Mouse (Mus musculus) neural tube, embryonic 15.5 days (tissue): ENCODE results near the gene Ptgdr2. TPM values are rescaled to one million over a fixed set of nuclear protein-coding genes. Genes with fewer than 3 reads are reported as not detected.

Experiments used
- ATAC-seq: fragments of 200-750 bp; cut with Nextera tagmentation; 2 replicates; pipeline ENCODE4 v1.8.0; 2017; ENCODE audit warnings: mild to moderate bottlenecking, moderate TSS enrichment, moderate library complexity; ENCODE audit not compliant: low FRiP score
- H3K27ac ChIP-seq: fragments of 300-500 bp; sonication (generic); replicated peaks from 2 replicates; pipeline ENCODE4 v1.5.1; 2015; ENCODE audit warnings: mild to moderate bottlenecking, inconsistent platforms
- H3K27me3 ChIP-seq: fragments of 300-500 bp; sonication (generic); replicated peaks from 2 replicates; pipeline ENCODE4 v1.6.1; 2015; ENCODE audit warnings: inconsistent platforms
- H3K36me3 ChIP-seq: fragments of 300-500 bp; sonication (generic); 2 replicates; pipeline ENCODE4 v1.6.1; 2015; ENCODE audit warnings: inconsistent platforms
- H3K4me1 ChIP-seq: fragments of 300-500 bp; sonication (generic); 2 replicates; pipeline ENCODE4 v1.6.1; 2015; ENCODE audit warnings: inconsistent platforms
- H3K4me2 ChIP-seq: fragments of 300-500 bp; sonication (generic); 2 replicates; pipeline ENCODE4 v1.6.1; 2015; ENCODE audit warnings: inconsistent platforms, mild to moderate bottlenecking, moderate library complexity
- H3K4me3 ChIP-seq: fragments of 300-500 bp; sonication (generic); replicated peaks from 2 replicates; pipeline ENCODE4 v1.5.1; 2015; ENCODE audit warnings: mild to moderate bottlenecking, inconsistent platforms
- H3K9ac ChIP-seq: fragments of 300-500 bp; sonication (generic); replicated peaks from 2 replicates; pipeline ENCODE4 v1.6.1; 2015; ENCODE audit warnings: mild to moderate bottlenecking, inconsistent platforms
- H3K9me3 ChIP-seq: fragments of 300-500 bp; sonication (generic); replicated peaks from 2 replicates; pipeline ENCODE4 v1.6.1; 2016; ENCODE audit warnings: inconsistent platforms
- WGBS: fragments of 180-500 bp; shearing (Covaris S2); methylation state at CpG from one replicate; pipeline ENCODE4 v1.1.7; 2015; ENCODE audit warnings: mixed read lengths; 5-methylcytosine and 5-hydroxymethylcytosine counted together
- polyA plus RNA-seq: library from polyadenylated mRNA; unstranded; fragments of >200 nt; fragmentation: Nextera tagmentation; extraction: Ambion mirVana; gene quantifications from 2 replicates; pipeline ENCODE4 v1.2.1, GENCODE M21; 2015

Ptgdr2 gene
- polyA plus RNA-seq, 1 experiment from 2014 or later: not detected

DNA sequence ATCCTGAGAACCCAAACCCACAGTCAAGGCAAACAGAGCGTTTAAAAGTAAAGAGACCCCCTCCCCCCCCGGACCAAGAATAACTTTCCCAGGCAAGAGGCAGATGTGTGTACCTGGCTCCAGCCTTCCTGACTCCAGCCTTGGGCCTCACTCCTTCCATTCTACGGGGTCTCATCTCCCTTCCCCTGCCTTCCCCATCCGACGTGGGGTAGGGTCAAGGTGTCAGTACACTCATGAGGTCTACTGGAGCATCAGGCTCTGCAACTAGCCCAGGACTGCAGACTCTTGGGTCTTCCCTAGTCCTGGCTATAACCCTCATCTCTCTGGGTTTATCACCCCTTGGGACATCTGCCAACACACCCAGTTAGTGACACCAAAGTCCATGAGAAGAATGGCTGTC is 43.2 kb downstream of the Ptgdr2 start:
- H3K27ac ChIP-seq: no peak overlapping the region
- H3K4me1 ChIP-seq: peaks cover 6% of the 10 kb centered on the region
- 96% methylated on average over 5 of the region's 5 CpGs for WGBS
- ATAC-seq: no peak
- no peaks in the 10 kb centered on the region for H3K36me3 ChIP-seq
- no peak overlapping the region for H3K9ac ChIP-seq
- no peaks in the 10 kb centered on the region for H3K9me3 ChIP-seq
- no peaks in the 10 kb centered on the region for H3K27me3 ChIP-seq
- H3K4me2 ChIP-seq: no peak overlapping the region
- H3K4me3 ChIP-seq: no peak overlapping the region

DNA sequence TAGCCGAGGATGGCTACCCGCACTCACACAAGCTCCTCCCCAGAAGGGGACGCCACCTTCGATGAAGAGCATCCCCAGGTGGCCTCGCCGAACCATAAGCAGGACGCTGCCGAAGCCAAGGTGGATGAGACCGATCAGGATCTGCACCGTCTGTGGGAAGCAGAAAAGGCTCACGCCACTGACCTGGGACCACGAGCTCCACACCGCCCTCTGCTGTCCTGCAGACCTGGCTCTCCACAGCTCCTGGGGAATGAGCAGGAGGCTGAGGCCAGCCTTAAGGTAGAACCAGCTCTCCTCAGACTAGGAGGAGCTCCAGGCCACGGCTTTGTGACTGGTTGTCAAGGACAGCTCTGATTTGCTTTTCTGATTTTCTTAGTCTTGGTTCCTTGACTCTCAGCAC is 46.2 kb downstream of the Ptgdr2 start:
- H3K4me2 ChIP-seq: 0 out of 2 replicates have a peak overlapping the region, but pooled peaks have one; percentile 26
- no peak overlapping the region for H3K9ac ChIP-seq
- 31% methylated on average over 14 of the region's 14 CpGs for WGBS
- H3K4me1 ChIP-seq: peaks cover 6% of the 10 kb centered on the region
- no peaks in the 10 kb centered on the region for H3K27me3 ChIP-seq
- H3K4me3 ChIP-seq: no peak overlapping the region
- H3K36me3 ChIP-seq: no peaks in the 10 kb centered on the region
- H3K9me3 ChIP-seq: no peaks in the 10 kb centered on the region
- ATAC-seq: no peak
- H3K27ac ChIP-seq: no peak overlapping the region

DNA sequence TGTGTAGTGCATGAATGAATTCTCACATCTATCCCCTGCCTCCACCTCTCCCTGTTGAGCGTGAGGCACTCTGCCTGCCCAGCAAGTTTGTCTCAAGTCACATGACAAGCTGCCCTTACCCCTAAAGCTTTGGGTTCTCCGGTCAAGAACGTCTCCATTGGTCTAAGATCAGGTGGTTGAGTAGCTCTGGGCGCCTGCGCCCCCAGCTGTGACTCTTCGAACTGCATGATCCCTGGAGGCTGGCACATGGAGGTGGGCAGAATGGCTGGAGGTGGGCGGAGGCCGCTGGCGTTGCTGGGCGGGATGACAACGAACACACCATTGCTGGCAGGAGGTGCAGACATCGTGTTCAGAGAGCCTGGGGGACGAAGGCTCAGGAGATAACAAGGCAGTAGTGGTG is 47.6 kb downstream of the Ptgdr2 start:
- H3K9ac ChIP-seq: no peak overlapping the region
- H3K4me2 ChIP-seq: no peak overlapping the region
- no peak overlapping the region for H3K27ac ChIP-seq
- H3K36me3 ChIP-seq: no peaks in the 10 kb centered on the region
- H3K9me3 ChIP-seq: no peaks in the 10 kb centered on the region
- H3K27me3 ChIP-seq: no peaks in the 10 kb centered on the region
- 82% methylated on average over 13 of the region's 13 CpGs for WGBS
- no peak overlapping the region for H3K4me3 ChIP-seq
- no peak for ATAC-seq
- H3K4me1 ChIP-seq: peaks cover 2% of the 10 kb centered on the region

DNA sequence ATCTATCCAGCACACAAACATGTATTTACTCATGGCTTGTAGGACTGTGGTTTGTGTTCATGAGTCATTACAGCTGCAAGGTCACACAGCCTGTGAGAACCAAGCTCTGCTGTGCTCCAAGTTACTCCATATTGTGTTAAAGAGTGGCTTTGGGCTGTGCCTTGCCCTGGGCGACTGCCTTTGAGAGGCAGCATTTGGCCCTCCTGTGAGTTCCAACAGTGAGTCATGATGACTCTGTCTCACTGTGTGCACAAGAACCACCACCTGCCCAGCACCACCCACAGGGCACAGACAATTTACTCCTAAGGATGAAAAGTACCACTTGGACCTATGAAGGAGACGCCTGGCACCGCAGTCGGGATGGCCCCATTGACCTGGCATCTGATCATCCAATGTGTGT is 48.9 kb downstream of the Ptgdr2 start:
- H3K4me3 ChIP-seq: no peak overlapping the region
- no peak overlapping the region for H3K9ac ChIP-seq
- no peak overlapping the region for H3K4me2 ChIP-seq
- H3K4me1 ChIP-seq: no peaks in the 10 kb centered on the region
- H3K27ac ChIP-seq: no peak overlapping the region
- H3K27me3 ChIP-seq: no peaks in the 10 kb centered on the region
- 94% methylated on average over 4 of the region's 4 CpGs for WGBS
- H3K36me3 ChIP-seq: no peaks in the 10 kb centered on the region
- no peaks in the 10 kb centered on the region for H3K9me3 ChIP-seq
- no peak for ATAC-seq

DNA sequence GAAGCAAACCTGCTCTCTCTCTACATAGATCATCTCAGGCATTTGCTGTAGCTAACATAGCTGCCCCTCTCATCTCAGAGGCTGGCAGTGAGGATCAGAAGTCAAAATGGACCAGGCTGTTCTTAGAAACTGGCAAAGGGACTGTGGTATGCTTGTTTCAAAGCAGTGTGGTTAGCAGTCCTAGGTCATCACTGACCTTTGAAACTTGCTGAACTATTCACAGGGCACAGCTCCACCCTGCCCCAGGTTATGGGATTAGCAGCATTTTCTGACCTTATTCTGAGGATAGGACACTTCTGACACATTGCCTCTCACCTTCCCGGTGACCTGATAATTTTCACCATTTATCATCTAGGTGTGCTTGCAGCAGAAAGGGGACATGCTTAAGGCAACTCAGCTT is 51.6 kb downstream of the Ptgdr2 start:
- WGBS: 100% methylated on average over 1 of the region's 1 CpGs
- no peaks in the 10 kb centered on the region for H3K9me3 ChIP-seq

DNA sequence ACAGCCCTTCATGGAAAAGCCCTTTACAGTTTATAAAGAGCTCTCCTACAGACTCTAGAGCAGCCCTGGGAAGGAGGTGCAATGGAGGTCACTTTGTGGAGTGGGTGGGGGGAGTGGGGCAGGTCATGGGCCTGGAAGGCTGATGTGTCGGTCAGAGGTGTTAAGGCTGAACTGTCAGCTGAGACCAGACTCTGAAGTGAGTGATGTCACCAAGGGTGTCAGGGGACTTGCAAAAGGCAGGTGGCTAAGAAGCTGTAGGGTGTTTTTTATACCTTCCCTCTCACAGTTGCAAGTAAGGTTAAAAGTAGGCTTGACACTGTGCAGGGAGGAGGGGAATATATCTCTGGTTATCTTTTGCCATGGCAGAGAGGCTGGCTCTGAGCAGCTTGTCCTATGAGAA is 53.8 kb downstream of the Ptgdr2 start:
- H3K27me3 ChIP-seq: no peaks in the 10 kb centered on the region
- 55% methylated on average over 1 of the region's 1 CpGs for WGBS

More for the DNA sequence above, 51.6 kb downstream of the Ptgdr2 start:
- no peak overlapping the region for H3K4me3 ChIP-seq
- no peak overlapping the region for H3K4me2 ChIP-seq
- no peak overlapping the region for H3K9ac ChIP-seq
- H3K36me3 ChIP-seq: no peaks in the 10 kb centered on the region
- H3K4me1 ChIP-seq: no peaks in the 10 kb centered on the region
- H3K27ac ChIP-seq: no peak overlapping the region
- H3K27me3 ChIP-seq: no peaks in the 10 kb centered on the region
- no peak for ATAC-seq

DNA sequence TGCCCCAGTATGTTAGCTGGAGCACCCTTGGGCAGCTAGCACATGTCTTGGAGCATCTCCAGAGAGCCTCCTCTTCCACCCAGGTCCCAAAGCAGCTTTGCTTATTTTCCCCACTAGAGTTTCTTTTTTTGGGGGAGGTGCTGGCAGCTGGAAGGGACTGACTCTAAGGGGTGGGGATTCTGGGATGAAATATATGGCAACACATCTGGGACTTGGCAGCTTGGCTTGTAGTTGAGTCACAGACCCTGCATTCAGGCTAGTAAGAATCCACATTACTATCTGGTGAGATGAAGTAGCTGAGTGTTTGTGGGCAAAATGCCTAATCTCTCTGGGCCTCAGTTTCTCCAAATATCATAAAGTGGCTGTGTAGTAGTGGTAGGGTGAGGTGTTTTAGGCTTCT is 55.0 kb downstream of the Ptgdr2 start:
- Histone ChIP-seq H3K36me3 (no peaks in the 10 kb centered on the region), H3K27ac (no peak overlapping the region), H3K9ac (no peak overlapping the region), H3K4me3 (no peak overlapping the region), H3K4me1 (no peaks in the 10 kb centered on the region), H3K27me3 (no peaks in the 10 kb centered on the region), H3K4me2 (no peak overlapping the region), H3K9me3 (no peaks in the 10 kb centered on the region)
- ATAC-seq: no peak

More for the DNA sequence above, 53.8 kb downstream of the Ptgdr2 start:
- ATAC-seq: no peak
- Histone ChIP-seq H3K36me3 (no peaks in the 10 kb centered on the region), H3K9ac (no peak overlapping the region), H3K4me2 (no peak overlapping the region), H3K9me3 (no peaks in the 10 kb centered on the region), H3K27ac (no peak overlapping the region), H3K4me3 (no peak overlapping the region), H3K4me1 (no peaks in the 10 kb centered on the region)

Other genes with a start within 250 kb of the Ptgdr2 start
- gene Vps37c, start 248.4 kb upstream of the Ptgdr2 start, polyA plus RNA-seq: 28.7 and 30.3 TPM in 2 replicates
- gene Cd5, start 198.2 kb upstream of the Ptgdr2 start, polyA plus RNA-seq: 0.08 and 1.3 TPM in 2 replicates
- 0.74 TPM in 1 of 2 replicates, not detected in the other for gene Cd6, start 107.1 kb upstream of the Ptgdr2 start, polyA plus RNA-seq
- 0.27 and 0.55 TPM in 2 replicates for gene Slc15a3, start 97.4 kb upstream of the Ptgdr2 start, polyA plus RNA-seq
- gene Tmem132a, start 67.2 kb upstream of the Ptgdr2 start, polyA plus RNA-seq: 141 and 167 TPM in 2 replicates
- 44.5 and 53.6 TPM in 2 replicates for gene Tmem109, start 55.2 kb upstream of the Ptgdr2 start, polyA plus RNA-seq
- gene Prpf19, start 41.9 kb upstream of the Ptgdr2 start, polyA plus RNA-seq: 41.6 and 42.7 TPM in 2 replicates
- 0.18 and 0.44 TPM in 2 replicates for gene Zp1, start 16.5 kb upstream of the Ptgdr2 start, polyA plus RNA-seq
- 12.7 and 16.9 TPM in 2 replicates for gene Ccdc86, start 12.1 kb downstream of the Ptgdr2 start, polyA plus RNA-seq
- 1.0 TPM in 1 of 2 replicates, not detected in the other for gene Ms4a10, start 37.5 kb downstream of the Ptgdr2 start, polyA plus RNA-seq
- gene Ms4a15, start 56.1 kb downstream of the Ptgdr2 start, polyA plus RNA-seq: not detected in 2 replicates
- gene Ms4a18, start 80.9 kb downstream of the Ptgdr2 start, polyA plus RNA-seq: 1.6 TPM in 1 of 2 replicates, not detected in the other
- 2.3 TPM in 1 of 2 replicates, not detected in the other for gene Ms4a8a, start 143.9 kb downstream of the Ptgdr2 start, polyA plus RNA-seq
- gene 1700017D01Rik, start 193.7 kb downstream of the Ptgdr2 start, polyA plus RNA-seq: not detected in 2 replicates
- not detected in 2 replicates for gene 1700025F22Rik, start 228.2 kb downstream of the Ptgdr2 start, polyA plus RNA-seq